Mouse (Mus musculus) skeletal muscle tissue, adult 2 months (tissue): Measurements from ENCODE around the gene Adcy1.

Experiments
- DNase-seq: peaks from one replicate; pipeline ENCODE4 v3.0.0-alpha.2; 2012; ENCODE audit warnings: low read depth, low spot score

Adcy1 gene

DNA sequence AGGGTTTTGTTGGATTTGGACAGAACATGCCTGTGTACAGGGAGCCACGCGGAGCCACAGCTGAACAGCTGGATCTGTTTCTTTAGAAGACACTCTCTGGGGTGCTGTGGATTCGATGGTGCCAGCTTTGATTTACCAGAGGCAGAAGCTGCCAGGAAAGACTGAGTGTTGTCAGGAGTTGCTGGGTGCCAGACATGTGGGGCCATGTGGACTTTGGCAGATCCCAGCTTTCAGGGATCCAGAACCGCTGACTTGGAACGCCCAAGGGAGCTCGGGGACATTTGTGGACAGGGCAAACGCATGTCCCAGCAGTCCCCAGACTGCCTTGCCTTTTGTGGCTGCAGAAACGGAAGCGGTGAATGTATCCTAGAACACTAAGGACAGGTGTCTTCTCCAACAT lies 72.5 kb downstream of the Adcy1 start:
- peak; percentile 36 for DNase-seq

DNA sequence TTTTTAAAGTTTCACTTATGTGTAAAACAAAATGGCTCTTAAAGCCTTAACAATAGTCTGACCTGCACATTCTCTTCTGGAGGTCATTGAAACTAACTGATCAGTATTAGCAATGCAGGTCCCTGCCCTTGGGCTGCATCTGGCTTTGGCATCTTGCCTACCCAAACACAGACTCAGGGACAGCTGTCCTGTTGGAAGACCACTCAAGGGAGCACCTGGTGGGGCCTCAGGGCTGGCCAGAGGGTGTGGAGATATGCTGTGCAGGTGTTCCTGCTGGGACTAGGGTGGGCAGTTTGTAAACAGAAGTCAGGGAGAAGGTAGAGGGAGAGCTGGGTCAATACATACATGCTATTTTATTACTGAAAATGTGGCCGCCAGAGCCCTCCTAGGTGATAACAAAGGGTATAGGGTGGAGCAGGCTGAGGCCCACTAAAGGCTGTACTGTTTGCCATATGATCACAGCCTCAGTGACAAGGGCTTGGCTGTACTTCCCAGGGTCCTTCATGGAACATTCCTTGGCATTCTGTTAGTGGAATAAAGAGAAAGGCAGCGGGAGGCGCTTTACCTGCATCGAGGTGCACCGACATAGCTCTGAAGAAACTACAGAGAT lies 73.1 kb downstream of the Adcy1 start:
- no peak for DNase-seq

DNA sequence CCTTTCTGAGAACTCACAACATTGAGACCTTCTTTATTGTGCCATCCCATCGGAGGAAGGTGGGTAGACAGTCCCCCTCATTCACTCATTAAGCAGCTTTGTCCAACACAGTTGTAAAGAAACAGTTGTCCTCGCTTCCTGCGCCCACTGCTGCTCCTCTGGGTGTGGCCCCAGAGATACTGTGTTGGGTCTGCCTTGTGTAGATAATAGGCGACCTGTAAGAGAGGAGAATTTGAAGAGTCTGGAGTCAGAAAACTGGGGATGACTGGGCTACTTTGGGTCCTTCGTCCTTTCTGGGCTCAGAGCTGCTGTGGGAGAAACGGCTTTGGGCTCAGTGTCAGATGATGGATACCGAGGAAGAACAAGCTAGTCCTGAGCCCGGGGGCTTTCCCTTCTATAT lies 75.1 kb downstream of the Adcy1 start:
- DNase-seq = no peak

DNA sequence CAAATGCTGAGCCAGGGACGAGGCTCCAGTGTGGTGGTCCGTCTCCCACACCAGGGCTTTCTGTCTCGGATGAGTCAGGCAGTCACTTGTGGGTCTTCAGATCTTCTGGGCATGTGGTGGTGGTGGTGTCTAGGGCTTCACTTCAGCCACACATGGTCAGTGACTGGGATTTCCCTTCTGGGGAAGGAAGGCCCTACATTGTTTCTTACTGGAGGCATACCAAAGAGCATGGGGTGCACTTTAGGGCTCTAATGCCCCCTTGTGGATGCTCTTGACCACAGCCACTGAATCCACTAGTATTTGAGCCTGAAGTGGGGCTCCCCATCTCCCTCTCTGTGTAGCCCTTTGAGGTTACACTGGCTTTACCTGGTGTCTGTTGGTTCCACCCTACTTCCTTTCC lies 77.2 kb downstream of the Adcy1 start:
- no peak for DNase-seq

DNA sequence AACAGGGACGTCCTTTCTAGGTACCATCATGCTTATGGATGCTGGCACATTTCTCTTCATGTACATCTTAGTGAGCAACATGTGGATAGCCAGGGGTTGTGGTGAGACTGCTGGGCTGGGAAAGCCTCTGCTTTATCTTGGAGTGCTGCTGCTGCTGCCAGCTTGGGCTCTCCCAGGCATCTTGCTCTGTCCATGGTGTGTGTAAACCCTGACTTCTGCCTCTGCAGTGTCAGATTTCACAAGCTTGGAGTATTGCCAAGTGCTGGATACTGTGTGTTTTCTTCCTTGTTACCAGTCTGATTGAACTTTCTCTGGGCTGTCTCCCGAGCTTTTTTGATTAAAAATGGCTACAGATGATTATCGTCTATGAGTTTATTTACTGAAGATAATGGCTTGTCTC lies 79.4 kb downstream of the Adcy1 start:
- no peak for DNase-seq

DNA sequence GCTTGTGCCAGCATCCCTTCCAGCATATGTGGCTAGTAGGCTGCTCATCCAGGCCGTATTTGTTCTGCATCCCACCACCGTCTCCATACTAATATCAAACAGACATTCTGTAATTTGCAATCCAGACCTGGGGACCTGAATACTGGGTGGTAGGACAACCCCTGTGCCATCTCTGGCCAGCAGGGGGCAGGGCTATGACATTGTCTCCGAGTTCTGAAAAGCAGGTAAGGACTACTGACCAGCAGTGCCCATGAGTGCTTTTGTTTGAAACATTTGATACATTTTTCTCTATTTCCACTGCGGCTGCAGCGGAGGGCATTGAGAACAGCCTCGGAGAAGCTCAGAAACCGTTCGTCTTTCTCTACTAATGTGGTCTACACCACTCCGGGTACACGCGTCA lies 81.1 kb downstream of the Adcy1 start:
- no peak for DNase-seq

DNA sequence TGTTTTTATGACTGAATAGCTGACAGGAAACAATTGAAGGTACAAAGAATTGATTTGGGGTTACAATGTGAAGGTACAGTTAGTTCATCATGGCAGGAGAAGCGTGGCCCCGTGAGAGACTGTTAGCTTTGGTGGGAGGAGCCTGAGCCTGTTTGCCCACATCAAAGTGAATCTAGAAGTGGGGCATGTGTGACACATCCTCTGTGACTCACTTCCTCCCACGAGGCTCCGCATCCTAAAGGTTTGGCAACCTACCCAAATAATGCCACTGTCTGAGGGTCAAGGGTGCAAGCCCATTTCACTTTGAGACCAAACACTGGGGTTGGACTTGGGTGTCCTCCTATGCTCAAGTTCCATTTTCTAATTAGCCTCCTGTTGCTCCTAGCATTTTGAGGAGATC lies 81.9 kb downstream of the Adcy1 start:
- DNase-seq = no peak

DNA sequence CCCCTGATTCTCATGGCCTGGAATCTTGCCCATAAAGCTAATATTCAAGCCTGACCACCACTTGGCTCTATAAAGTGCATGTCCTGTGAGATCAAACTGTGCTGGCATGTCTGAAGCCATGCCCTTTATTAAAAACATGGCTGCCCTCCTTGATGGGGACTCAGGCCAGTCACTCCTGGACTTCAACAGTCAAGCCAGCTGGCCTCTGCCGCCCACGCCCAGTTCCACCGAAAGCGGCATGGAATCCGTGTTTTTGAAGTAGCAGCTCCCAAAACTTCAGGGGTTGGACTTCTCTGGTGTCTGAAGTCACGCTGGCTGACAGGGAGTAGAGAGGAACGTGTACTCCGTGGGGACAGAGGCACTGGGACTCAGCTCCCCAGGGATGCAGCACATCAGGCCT lies 84.2 kb downstream of the Adcy1 start:
- no peak for DNase-seq

DNA sequence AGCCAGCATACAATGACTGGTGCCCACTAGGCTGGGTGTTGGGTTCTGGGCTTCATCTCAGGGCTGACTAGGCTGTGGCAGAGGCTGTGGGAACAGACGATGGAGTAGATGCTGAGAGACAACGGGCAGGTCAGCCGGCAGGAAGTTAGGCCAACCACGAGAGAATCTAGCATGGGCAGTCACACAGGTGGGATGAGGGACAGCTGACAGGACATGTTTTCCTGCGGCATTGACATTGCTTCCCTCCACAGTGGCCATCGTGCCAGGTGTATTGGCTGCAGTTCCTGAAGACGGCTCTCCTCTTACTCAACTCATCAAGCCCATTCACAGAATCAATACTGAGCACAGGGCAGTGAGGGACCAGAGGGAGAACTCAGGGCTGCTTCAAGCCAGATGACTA lies 84.7 kb downstream of the Adcy1 start:
- no peak for DNase-seq

DNA sequence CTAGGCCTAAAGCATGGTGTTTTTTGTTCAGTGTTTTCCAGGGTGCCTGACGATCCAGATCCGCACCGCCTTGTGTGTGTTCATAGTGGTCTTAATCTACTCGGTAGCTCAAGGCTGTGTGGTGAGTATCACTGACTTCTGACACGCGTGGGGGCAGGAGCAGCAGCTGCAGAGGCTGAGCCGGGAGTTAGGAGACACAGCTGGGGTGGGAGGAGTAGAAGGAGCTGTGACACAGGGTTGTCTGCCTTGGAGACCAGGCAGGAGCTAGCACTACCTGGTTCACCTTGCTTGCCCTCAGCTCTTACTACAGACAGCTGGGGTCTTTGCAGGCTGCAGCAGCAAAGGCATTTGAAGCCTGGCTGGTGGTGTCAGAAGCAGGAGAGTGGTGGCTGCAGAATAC lies 86.2 kb downstream of the Adcy1 start:
- no peak for DNase-seq

DNA sequence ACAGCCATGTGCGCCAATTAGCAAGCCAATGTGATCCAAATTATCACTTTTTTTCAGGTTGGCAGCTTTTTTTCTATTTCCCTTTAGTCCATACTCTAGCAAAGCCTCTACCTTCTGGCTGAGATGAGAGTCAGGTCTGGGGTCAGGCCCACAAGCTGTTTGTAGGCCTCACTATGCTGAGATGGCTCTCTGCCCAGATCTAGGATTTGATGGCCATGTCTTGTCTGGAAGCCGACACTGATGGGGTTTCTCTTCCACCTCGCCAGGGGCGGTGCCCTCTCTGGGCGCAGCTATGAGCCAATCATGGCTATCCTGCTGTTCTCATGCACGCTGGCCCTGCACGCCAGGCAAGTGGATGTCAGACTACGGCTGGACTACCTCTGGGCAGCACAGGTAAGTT lies 87.2 kb downstream of the Adcy1 start:
- DNase-seq = no peak

DNA sequence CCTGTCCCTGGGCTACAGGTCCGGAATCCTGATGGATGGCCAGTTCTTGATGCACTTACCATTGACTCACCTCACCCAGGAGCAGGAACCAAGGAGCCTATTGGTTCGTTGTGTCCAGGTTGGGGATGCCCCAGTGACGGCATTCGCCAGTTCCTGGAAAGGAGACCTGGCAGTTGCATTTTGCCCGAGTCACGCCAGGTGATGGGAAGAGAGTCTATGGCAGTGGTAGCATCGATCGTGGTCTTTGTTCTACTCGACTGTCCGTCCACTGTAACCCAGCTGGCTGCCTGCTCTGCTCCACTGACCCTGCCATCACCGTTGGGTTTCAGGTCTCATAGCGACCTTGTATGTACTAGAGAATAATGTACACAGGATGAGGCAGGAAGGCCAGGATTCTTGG lies 89.1 kb downstream of the Adcy1 start:
- no peak for DNase-seq

DNA sequence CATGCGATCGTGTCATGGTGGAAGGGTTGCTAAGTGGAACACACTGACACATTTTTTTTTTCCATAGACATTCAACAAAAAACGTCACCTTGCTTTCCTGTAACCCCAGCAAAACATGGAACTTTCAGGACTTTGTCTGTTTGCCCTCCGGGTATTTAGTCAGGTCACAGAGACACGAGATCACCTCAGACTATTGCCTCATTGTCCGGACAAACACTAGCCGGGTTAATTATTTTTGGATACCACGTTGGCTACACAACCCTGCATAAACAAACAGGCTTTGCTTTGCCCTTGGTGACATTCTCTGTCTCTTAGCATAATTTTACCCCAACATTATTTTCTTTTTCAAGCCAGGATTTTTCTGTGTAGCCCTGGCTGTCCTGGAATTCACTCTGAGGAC lies 89.8 kb downstream of the Adcy1 start:
- no peak for DNase-seq

DNA sequence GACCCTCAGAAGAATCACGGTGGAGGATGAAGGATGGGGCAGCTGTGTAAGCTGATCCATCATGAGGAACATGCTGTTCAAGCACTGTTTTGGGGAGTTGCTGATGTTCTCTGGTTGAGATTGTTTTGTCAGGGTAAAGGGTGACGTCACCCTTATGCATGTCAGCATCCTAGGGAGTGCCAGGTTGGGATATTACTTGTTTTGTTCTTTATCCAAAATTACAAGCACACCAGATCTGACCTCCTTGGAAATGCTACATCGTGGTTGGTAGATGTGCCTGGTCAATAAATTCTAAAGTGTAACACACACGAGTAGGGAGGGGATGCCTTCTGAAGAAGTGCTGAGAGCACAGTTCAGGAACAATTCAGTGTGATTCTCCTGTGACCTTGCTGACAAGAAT lies 93.1 kb downstream of the Adcy1 start:
- peak; percentile 17 for DNase-seq

DNA sequence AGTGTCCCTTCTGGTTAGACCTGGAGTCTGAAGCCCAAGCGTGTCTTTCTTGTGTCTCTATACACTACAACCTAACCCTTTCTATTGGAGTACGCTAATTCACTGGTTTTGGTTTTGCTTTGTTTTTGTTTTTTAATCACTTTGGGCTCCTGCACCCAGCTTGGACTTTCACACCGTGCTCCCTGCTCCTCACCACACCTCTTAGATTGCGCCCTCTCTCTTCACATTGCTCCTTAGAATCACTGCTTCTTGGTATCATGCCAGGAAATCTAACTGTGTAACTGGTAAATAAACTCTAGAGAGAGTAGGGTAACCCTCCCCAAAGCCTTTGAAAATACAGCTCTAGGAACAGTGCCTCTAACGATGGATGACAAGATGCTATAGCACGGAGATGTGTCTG lies 94.9 kb downstream of the Adcy1 start:
- no peak for DNase-seq

DNA sequence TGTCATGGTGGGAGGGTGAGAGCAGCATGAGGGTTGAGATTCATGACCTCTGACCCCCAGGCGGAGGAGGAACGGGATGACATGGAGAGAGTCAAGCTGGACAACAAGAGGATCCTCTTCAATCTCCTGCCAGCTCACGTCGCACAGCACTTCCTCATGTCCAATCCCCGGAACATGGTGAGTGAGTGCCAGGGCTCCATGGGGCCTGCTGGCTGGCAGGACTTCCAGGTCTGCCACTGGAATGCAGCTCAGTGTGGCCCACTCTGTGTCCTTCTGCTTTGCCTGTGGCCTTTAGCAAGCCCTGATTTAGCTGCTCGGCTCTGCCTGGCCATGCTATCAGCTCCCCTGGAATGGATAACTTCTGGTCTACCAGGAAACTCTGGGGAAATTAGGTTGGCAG lies 96.9 kb downstream of the Adcy1 start:
- DNase-seq = peak; percentile 11

DNA sequence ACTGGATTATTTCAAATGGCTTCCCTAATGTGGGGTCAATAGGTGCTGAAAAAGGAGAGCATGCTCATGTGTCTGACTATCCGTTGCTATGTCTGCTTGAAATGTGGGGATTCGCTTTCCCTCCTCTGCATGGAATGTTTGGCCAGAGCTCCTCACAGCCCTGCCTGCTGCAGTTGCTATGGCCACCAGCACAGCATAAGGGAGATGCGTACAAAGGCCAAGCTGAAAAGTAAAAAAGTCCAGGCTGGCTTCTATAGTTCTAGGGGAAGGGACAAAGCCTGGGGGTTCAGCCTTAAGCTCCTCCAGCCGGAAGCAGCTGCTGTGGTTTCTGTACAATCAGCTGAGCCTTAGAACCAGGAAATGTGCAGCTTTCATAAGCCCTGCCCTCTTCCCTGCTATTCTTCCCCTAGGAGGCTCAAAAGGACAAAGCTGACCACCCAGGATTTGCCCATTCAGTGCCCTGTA lies 97.4 kb downstream of the Adcy1 start:
- no peak for DNase-seq

DNA sequence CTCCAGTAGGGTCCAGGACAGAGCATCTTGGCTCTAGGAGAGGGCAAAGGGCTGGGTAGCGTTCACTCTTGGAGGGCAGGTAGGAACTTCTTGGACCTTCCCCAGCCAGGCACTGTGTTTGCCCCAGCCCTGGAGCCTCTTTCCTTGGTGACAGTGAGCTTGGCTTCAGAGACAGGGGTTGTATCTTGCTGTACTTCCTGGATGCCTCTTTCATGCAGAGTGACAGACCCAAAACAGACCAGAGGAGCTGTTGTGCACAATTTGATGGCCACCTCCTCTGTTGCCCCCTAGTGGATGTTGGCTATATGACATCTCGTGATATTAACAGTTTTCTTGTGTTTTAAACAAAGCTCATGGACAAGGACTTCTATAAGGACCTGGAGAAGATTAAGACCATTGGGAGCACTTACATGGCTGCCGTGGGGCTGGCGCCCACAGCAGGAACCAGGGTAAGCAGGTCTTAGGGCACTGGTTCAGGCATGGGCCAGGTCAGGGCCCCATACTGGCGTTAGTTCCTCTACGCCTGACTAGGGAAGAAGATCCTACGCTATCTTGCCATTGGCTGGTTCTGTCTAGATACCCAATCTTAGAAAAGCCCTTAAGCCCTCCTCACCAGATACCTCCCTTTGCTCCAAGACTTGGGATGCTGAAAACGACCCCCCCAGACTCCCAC lies 98.3 kb downstream of the Adcy1 start:
- peak; percentile 7 for DNase-seq

DNA sequence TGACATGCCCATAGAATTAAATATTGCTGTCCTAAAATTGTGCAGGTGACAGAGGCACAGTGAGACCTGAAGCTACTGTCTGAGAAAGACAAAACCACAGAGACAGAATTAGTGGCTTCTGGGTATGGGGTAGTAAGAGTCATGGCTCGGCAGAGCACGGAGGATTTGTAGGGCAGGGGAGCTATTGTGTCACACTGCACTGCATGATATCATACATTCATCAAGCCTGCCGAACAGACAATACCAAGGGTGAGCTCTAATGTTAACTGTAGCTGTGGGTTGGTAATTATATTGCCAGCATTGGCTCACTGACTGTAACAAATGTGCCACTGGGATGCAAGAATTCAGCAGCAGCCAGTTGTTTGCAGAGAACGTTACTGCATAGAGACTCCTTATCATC lies 101.1 kb downstream of the Adcy1 start:
- no peak for DNase-seq

DNA sequence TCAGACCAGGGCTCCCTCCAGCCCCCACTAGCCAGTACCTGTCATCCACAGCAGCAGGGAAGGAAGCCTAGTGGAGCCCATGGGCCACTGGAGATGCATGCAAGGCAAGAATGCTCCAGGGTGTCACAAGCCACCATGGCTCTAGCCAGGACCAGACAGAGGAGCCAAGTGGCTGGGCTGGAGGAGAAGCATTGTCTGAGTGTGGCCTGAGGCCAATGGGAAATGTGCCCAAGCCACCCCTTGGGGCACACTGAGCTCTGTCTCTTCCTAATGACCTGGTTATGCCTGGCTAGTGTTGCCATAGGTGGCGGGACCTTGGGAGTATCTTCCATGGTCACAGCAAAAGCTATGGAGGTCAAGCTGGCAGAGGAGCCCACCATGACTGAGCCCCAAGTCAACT lies 106.4 kb downstream of the Adcy1 start:
- no peak for DNase-seq

DNA sequence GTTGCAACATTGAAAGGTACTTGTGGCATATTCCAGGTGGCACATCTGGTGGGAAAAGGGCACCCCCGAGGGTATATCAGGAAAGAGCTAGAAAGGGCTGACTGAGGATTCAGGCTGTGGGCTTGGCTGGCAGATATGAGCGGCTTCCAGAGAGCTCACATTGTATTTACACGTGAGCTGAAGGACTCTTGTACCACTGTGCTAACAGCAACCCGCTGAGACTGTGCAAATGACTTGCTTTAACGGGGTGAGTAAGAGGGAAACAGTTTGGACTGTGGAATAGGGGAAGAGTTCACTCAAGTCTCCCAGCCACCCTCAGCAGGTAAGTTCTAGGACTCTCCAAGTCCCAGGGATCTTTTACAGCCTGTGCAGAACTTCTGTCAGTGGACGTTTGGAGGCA lies 110.4 kb downstream of the Adcy1 start:
- no peak for DNase-seq

DNA sequence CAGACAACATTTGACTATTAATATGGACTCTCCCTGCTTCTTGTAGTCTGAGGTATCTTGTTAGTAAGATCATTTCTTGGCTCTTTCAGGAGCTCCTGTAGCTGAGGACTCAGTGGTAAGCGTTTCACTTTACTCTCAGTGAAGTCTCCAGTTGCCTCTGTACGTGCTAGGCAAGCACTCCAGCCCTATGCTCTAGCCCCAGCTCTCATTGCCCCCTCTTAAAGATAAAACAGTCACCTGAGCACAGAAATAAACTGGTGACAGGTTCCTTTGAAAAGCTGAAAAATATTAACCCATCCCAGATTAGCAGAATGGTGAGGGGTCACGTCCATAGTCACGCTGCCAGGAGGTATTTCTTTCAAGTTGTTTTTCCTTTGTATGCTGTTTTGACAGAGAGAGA lies 115.4 kb downstream of the Adcy1 start:
- no peak for DNase-seq

DNA sequence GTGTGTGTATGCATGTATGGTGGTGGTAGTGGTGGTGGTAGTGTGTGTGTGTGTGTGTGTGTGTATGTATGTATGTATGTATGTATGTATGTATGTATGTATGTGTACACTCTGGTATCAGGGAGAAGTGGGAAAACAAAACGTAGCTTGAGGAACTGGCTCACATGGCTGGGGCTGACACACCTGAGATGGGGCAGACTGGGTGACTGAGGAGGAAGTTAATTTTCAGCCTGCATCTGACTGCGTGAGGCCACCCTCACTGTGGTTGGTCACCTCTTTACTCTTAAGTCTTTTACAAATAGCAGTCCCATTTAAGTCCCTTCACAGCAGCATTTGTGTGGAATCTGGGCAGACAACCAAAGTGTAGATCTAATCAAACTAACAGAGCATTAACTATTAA lies 116.0 kb downstream of the Adcy1 start:
- DNase-seq = no peak
